25 mouse cellular contexts compared by ENCODE assay signal in the genomic region with DNA sequence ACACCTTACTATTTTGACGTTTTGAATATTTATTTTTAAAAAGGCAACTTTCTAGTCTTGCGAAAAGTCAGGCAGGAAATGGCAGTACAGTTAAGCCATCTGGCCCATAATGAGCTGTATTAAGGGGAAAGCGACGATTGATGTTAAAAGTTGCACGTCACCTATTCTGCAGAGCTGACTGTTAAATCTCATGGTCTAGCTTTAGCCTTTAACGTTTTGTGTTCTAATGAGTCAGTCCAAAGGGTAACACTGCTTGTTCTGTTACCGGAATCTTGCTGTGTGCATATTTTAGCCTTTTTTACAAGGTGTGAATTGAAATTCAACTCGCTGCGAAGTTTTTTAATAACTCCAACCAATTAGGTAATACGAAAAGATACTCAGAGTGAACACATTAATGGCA.
"Had no signal": no experiment of that assay in that cellular context is flagged by ENCODE, and none has a peak within 500 bp of the region (broad histone marks: within the 10 kb centered on the region; RNA-seq: fewer than 3 reads in every experiment).

No protein-coding gene starts in this region.

- H3K27me3 ChIP-seq: heart, embryonic 12.5 days; hindbrain, embryonic 12.5 days; intestine, embryonic 15.5 days; kidney, embryonic 15.5 days; liver, embryonic 12.5 days had no signal

- DNase-seq: gastrocnemius, postnatal 10 days; gastrocnemius, postnatal 25 days; heart, adult 18-20 months; heart, postnatal 10 days; heart, postnatal 4 days; kidney, adult 18-20 months; kidney, adult 9 months; kidney, postnatal 14 days; kidney, postnatal 36 days; layer of hippocampus, adult 9-11 months; layer of hippocampus, postnatal 36 days; left cerebral cortex, postnatal 4 days had no signal

- H3K27ac ChIP-seq: heart, embryonic 10.5 days; hindbrain, embryonic 10.5 days; hindbrain, embryonic 12.5 days; hindbrain, embryonic 14.5 days; intestine, embryonic 15.5 days; kidney, embryonic 15.5 days; kidney, postnatal 0 days; liver, embryonic 12.5 days; liver, embryonic 14.5 days had no signal

- H3K4me2 ChIP-seq: heart, embryonic 12.5 days; hindbrain, embryonic 12.5 days; hindbrain, embryonic 14.5 days; intestine, embryonic 15.5 days; kidney, embryonic 15.5 days; liver, embryonic 12.5 days had no signal

- H3K36me3 ChIP-seq: heart, embryonic 10.5 days; heart, embryonic 12.5 days; hindbrain, embryonic 10.5 days; hindbrain, embryonic 12.5 days; intestine, embryonic 15.5 days; kidney, embryonic 15.5 days; liver, embryonic 12.5 days had no signal

- ATAC-seq: hindbrain, embryonic 16.5 days; inflammation-experienced regulatory T-cells, adult 6 months; intestine, embryonic 15.5 days; intestine, postnatal 0 days; liver, embryonic 12.5 days had no signal

- H3K9ac ChIP-seq: heart, embryonic 12.5 days; hindbrain, embryonic 12.5 days; hindbrain, embryonic 14.5 days; intestine, embryonic 15.5 days; kidney, embryonic 15.5 days; liver, embryonic 12.5 days; liver, embryonic 14.5 days had no signal

- H3K4me3 ChIP-seq: heart, embryonic 10.5 days; heart, embryonic 12.5 days; hindbrain, embryonic 10.5 days; hindbrain, embryonic 12.5 days; intestine, embryonic 15.5 days; kidney, embryonic 15.5 days; liver, embryonic 12.5 days had no signal

- H3K4me1 ChIP-seq: heart, embryonic 10.5 days; heart, embryonic 12.5 days; hindbrain, embryonic 10.5 days; hindbrain, embryonic 12.5 days; intestine, embryonic 15.5 days; kidney, embryonic 15.5 days; liver, embryonic 12.5 days had no signal

- H3K9me3 ChIP-seq: heart, embryonic 10.5 days; heart, embryonic 12.5 days; hindbrain, embryonic 10.5 days; hindbrain, embryonic 12.5 days; intestine, embryonic 15.5 days; kidney, embryonic 15.5 days; liver, embryonic 12.5 days had no signal
